Mouse (Mus musculus) adrenal gland, postnatal 4 days (tissue): ENCODE data around the gene Rwdd3. TPM values are rescaled to one million over a fixed set of nuclear protein-coding genes. Genes with fewer than 3 reads are reported as not detected.

Experiments used
- DNase-seq, 2 experiments: peaks; one replicate each; pipeline ENCODE4 v3.0.0; 2021 to 2022; ENCODE audit warnings: low spot score in 2 of 2, mixed read lengths in 2 of 2
- total RNA-seq, 2 experiments: library from RNA; stranded (reverse); gene quantifications; 2 replicates each; pipeline ENCODE4 v1.2.3; 2021

The Rwdd3 gene
- total RNA-seq, 2 experiments from 2014 or later: 21.3 to 26.4 TPM

DNA sequence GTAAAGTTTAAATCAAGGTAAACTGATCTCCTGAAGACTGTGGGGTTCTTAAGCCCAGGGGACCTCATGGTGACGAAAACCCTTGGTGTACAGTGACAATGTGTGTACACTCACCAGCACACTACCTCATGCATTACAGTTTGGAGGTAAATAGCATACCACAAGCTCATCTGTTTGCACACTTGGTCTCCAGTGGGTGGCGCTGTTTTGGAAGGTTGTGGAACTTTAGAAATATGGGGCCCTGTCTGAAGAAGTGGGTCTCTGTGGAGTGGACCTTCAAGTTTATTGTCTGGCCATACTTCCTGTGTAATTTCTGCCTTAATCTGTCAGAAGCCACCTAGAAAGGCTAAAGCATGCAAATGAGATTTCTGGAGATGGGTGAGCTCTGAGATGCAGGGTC is 9.8 kb downstream of the Rwdd3 start:
- no peak for DNase-seq

DNA sequence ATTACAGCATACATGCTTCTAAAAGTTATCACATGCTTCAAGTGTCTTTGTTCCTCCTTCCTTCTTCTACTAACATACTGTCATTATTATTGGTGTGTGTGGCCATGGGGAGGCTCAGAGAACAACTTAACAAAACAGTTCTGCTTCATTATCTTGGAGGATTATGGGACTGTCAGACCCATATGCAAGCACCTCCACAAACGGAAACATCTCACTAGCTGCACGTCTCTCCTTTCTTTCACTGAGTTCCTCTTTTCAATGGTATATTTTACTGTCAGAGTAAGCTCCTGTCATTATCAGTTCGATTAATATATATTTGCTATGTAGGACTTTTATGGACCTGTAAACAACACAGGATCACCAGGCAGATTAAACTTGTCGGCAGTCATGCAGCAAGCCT is 11.1 kb downstream of the Rwdd3 start:
- no peak for DNase-seq

DNA sequence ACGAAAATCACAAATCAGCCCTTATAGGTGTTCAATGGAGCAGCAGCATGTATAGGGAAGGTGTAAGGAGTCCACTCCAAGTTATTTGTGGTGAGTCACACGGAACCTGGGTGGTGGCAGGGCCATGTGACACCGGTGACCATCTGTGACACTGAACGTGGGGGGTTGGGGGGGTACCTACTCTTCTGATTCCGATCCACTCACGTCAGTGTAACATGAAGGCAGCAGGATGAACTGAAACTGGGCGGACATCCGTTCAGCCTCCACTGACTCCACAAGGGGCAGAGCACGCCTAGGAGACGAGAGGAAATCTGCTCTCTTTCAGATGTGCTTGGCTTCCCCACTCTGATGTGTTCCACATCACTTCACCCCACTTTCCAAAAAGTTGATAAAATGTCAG is 11.9 kb downstream of the Rwdd3 start:
- no peak for DNase-seq

DNA sequence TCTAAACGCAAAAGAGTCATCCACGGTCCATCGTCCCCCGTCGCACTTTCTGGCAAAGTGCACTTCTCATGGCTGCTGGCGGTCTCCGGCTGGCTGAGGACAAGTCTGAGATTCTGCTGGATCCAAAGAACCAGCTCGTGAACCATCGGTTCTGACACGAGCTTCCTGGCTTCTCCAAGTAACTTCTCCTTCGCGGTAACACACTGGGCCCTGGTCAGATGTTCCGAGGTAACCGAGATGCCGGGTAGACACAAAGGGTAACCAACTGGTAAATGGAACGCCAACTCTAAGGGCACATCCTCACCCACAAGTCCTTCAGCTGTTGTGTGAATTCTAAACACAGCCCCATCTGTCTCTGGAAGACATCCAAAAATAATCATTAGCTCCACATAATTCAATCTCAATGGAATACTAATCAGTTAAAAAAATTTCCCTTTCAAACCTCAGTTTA is 12.6 kb downstream of the Rwdd3 start:
- DNase-seq: no peak

DNA sequence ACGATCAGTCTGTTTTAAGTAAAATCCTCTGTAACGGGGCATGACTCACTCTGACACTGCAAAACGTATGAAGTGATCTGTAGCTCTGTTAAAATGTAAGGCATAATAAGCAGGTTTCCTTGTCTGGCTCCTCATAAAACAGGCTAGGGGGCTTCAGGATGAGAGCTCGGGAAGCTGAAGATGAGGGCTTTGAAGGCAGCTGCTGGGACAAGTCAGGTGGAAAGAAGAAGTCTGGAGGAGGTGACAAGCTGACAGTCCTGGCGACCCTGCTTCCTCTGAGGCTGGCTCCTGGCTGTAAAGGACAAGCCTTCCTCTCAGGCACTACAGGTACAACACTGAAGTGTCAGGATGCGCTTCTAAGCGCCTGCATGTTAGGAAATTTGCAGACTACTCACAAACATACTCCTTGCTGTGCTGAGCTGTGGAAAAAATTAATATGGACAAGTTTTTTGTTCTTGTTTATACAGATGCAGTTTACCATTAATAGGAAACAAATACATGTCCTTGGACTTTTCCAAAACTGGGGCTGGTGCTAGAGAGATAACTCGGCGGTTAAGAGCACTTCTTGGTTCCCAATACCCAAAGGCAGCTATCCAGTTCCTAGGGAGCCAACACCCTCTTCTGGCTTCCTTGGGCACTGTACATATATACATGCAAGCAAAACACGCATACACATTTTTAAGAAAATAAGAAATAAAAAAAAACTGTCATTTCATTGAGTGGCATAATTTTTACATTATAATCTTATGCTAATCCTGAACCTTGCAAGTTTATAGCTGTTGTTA is 13.8 kb downstream of the Rwdd3 start:
- DNase-seq: no peak

DNA sequence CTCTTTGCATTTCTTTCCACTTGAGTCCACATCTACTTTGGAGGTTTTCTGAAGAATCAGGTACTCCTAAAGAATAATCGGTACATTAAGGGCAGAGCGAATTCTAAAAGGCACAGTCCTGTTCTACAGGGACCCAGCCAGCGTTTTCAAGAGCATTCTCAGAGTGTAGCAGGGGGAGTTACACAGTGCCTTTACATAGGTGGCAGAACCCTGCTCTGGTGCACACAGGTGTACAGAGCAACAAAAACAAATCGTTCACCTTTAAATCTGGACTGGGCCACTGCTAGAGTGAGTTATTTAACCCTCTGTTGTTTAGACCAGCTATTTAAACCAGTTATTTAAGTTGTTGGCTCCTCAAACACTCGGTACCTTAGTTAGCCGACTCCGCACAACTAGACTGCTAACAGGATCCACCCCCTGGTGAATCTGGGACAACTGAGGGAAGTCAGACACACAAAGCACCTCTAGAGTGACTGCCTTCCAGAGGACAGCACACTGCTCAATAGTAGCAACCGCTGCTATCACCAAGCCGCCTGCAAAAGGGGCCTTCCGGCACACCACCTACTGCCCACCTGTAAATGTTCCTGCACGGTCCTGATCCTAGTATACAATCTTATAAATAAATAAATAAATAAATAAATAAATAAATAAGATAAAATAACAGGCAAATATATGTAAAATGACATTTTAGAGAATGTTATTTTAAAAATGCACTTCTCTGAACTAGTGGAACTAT is 14.9 kb downstream of the Rwdd3 start:
- DNase-seq: no peak

DNA sequence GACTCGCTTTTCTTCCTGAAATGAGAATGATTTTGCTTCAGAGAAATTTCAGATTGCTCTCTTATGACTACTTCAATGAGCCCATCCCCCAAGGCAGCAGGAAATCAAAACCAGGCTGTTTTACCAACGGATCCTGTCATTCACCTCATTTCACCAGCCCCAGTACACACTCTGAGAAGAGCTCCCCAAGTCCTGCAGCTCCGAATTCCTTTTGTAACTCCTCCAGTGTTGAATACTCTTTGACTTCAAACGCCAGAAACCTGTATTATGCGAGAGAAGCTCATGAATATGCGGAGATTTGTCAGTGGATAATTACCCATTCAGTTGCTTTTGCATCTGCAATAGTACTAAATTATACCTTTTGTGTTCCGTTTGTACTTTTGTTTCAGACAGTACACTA is 15.5 kb downstream of the Rwdd3 start:
- DNase-seq: no peak

DNA sequence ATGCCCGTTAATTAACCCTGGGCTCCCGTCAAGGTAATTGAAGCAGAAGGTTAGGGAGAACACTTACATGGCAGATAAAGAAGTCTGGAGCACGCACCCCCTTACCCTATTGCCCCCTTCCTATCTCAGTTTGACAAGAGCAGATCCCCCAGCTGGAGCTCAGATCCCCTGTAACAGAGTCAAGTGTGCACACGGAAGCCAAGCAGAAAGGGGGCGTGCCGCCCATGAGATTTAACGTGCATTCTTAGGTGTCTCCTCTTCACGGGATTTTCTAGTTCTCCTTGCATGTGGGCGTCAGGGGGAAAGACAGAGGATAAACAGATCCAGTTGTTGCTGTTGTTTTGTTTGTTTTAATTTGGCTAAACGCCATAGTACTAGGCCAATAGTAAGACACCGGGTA is 37.6 kb downstream of the Rwdd3 start:
- DNase-seq: no peak

DNA sequence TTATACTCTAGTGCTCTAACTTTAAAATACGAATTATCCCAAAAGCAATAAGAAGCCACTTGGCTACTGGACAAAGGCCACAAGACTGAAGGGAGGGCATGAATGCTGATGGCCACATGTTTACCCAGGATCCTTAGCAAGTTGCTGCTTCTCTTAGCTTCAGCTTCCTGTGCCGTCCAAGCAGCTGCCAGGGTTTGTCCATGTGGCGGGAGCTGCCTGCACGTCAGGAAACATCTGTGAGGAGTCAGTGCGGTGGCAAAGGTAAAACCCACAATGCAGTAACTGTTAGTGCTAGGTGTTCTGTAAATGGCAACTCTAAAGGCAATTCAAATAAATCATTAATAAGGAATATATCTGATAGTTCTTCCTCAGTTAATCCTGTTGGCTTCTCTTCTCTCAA is 38.5 kb downstream of the Rwdd3 start:
- no peak for DNase-seq

DNA sequence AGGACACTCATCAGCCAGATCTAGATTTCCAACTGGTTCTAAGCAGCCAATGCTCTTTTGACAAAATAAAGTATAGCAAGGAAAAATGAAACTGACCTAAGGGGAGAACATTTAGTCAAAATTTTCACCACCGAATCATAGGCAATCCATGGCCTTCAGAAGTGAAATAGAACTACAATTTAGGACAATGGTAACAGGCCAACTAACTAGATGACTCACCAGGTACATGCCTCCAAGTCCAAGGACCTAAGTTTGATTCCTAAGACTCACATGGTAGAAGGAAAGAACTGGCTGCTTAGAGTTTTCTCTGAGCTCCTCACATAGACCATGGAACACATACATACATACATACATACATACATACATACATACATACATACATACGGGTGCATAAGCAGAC is 44.3 kb downstream of the Rwdd3 start:
- no peak for DNase-seq

DNA sequence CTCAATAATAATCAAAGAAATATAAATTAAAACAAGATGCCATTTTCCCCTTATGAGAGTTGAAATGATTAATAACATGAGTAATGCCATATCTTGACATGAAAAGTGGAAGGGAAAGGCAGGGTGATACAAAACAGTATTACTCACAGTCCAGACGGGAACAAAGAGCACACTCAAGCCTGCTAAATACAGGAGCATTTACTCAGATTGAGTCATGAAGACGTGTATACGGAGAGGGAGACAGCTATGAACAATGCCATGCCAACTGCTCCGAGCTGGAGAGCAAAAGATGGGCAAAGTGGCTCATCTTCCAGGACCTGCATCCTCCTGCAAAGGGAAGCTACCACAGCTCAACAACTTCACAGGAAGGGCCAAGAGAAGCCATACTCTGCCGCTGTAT is 45.0 kb downstream of the Rwdd3 start:
- no peak for DNase-seq

DNA sequence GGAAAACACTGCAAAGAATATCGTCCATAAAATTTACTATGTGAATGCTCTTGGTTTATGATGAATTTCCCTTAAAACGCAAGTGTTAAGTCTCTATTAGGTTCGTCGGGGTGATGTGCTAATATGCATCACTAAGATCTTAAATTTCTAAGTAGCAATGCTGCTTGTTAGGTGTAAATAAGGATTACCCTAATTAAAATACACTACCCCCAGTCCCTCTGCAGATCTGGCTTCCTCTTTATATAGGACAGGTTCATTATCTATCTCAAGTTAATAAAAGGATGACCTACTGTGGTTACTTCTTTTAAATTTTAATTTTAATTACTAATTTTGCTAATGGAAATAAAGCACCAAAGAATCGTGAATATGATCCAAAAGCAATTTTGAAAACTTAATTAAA is 50.4 kb downstream of the Rwdd3 start:
- DNase-seq: no peak

DNA sequence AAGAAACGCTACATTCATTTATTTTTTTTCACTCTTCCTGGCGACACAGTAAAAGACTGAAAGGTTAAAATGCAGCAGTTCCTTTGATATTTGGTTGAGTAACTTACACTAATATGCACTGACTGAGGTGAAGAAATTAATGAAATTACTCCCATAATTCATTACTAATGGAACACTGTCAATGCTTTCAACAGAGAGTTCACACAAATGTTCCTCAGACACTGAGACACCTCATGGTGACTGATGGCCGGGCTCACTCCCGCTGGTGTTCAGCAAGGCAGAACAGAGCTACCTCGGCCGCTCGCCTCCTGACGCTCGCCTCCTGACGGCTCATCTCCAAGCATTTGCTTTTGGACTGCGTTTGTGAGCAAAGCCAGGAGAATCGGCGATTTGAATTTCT is 54.9 kb downstream of the Rwdd3 start:
- no peak for DNase-seq

DNA sequence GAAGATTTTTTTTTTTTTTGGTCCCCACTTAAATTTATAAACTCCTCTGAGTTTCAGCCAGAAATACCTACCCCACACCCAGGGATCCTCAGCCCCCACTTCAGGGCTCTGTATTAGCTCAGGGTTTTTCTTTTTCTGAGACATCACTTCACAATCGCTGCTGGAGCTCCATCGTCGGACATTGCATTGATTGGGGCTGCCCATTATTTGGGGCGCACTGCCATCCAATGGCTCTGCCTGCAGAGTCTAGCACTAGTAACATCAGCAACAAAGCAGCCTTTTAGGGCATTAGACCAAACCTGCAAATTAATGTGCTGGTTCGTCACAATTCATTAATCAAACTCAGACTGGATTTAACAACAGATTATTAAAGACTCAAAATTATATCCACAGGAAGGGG is 55.4 kb downstream of the Rwdd3 start:
- no peak for DNase-seq

DNA sequence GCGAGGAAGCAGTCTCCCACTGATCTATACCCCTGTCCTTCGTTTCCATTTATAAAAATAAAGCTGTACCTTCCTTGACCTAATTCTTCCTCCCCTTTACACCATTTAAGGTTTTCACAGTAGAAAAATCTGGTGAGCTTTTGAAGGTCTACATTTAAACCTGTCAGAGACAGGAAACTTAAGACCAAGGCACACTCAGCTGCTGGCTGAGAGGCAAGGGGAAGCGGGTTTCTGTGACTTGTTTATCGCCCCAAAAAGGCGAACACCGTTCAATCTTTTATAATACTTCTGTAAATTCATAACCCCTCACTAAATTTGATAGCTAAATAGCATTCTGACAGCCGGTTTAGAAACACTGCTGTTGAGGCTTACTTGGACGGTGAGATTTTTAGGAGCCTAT is 60.4 kb downstream of the Rwdd3 start:
- no peak for DNase-seq

DNA sequence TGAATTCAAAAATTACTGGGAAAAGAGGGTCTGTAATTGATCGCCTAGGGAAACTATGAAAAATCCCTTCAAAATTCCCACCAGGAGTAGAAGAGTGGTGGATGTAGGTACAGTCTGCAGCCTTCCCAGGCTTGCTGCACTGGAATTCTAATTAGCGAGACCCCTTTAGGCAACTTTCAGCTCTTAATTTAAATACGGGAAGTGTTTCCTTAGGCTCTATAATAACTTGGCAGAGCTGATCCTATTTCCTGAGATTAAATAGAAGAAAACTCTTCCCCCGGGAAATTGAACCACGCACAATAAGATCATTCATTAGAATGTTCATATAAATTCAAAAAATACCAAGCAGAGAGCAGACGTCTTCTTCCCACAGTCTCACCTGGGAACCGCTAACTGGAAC is 61.1 kb downstream of the Rwdd3 start:
- no peak for DNase-seq

DNA sequence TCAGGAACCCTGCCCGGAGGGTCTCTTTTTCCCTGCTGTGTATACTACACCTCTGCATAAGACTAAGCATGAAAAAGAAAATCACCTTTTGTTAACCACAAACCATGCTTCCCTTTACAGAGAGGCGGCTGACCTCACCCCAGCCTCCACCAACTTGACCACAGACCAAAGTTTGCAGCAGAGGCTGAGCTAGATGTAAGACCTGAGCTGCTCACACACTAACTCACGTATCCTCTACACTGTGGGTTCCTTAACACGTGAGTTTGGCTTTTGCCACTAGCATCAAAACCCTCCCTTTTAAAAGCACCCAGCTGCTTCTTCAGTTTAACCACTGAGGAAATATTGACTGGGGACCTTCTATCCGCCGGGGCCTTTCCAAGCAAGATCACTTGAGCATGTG is 64.0 kb downstream of the Rwdd3 start:
- no peak for DNase-seq

DNA sequence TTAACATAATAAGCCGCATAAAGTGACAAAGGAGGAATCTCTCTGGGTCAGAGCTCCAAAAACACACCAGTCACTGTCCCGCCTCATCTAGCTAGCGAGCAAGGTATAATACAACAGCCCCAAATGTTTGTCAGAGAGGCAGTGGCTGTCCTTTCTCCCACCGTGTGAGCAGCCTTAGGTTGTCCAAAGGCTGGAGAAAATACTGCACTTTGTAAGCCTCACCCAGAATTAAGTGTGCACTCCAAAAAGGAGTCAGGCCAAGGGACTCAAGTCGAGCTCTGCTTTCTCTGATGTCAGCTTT is 66.1 kb downstream of the Rwdd3 start:
- no peak for DNase-seq

Other genes with a start within 250 kb of the Rwdd3 start
- gene Tmem56, start 111.4 kb upstream of the Rwdd3 start, total RNA-seq: 10 to 100 TPM; 19.4 to 22.0 TPM
- 10 to 100 TPM; 27.6 to 31.0 TPM for gene Alg14, start 120.1 kb upstream of the Rwdd3 start, total RNA-seq